Mouse (Mus musculus) neural tube, embryonic 15.5 days (tissue): ENCODE measurements around the gene Cd8b1. TPM values are rescaled to one million over a fixed set of nuclear protein-coding genes. Genes with fewer than 3 reads are reported as not detected.

Experiments
- ATAC-seq: fragments of 200-750 bp; cut with Nextera tagmentation; 2 replicates; pipeline ENCODE4 v1.8.0; 2017; ENCODE audit warnings: mild to moderate bottlenecking, moderate TSS enrichment, moderate library complexity; ENCODE audit not compliant: low FRiP score
- H3K27ac ChIP-seq: fragments of 300-500 bp; sonication (generic); replicated peaks from 2 replicates; pipeline ENCODE4 v1.5.1; 2015; ENCODE audit warnings: mild to moderate bottlenecking, inconsistent platforms
- H3K27me3 ChIP-seq: fragments of 300-500 bp; sonication (generic); replicated peaks from 2 replicates; pipeline ENCODE4 v1.6.1; 2015; ENCODE audit warnings: inconsistent platforms
- H3K36me3 ChIP-seq: fragments of 300-500 bp; sonication (generic); 2 replicates; pipeline ENCODE4 v1.6.1; 2015; ENCODE audit warnings: inconsistent platforms
- H3K4me1 ChIP-seq: fragments of 300-500 bp; sonication (generic); 2 replicates; pipeline ENCODE4 v1.6.1; 2015; ENCODE audit warnings: inconsistent platforms
- H3K4me2 ChIP-seq: fragments of 300-500 bp; sonication (generic); 2 replicates; pipeline ENCODE4 v1.6.1; 2015; ENCODE audit warnings: inconsistent platforms, mild to moderate bottlenecking, moderate library complexity
- H3K4me3 ChIP-seq: fragments of 300-500 bp; sonication (generic); replicated peaks from 2 replicates; pipeline ENCODE4 v1.5.1; 2015; ENCODE audit warnings: mild to moderate bottlenecking, inconsistent platforms
- H3K9ac ChIP-seq: fragments of 300-500 bp; sonication (generic); replicated peaks from 2 replicates; pipeline ENCODE4 v1.6.1; 2015; ENCODE audit warnings: mild to moderate bottlenecking, inconsistent platforms
- H3K9me3 ChIP-seq: fragments of 300-500 bp; sonication (generic); replicated peaks from 2 replicates; pipeline ENCODE4 v1.6.1; 2016; ENCODE audit warnings: inconsistent platforms
- WGBS: fragments of 180-500 bp; shearing (Covaris S2); methylation state at CpG from one replicate; pipeline ENCODE4 v1.1.7; 2015; ENCODE audit warnings: mixed read lengths; 5-methylcytosine and 5-hydroxymethylcytosine counted together
- polyA plus RNA-seq: library from polyadenylated mRNA; unstranded; fragments of >200 nt; fragmentation: Nextera tagmentation; extraction: Ambion mirVana; gene quantifications from 2 replicates; pipeline ENCODE4 v1.2.1, GENCODE M21; 2015

The Cd8b1 gene
- polyA plus RNA-seq, 1 experiment from 2014 or later = not detected

GRCm38 (mm10) chr6:71374311-71374829, 51.8 kb downstream of the Cd8b1 start:
- 92% methylated on average over 19 of the region's 19 CpGs for WGBS
- ATAC-seq = no peak
- H3K9me3 ChIP-seq = no peaks in the 10 kb centered on the region
- H3K4me3 ChIP-seq = no peak overlapping the region
- 0 out of 2 replicates have a peak, but pooled peaks cover 3% of the 10 kb centered on the region for H3K4me1 ChIP-seq
- no peak overlapping the region for H3K9ac ChIP-seq
- H3K36me3 ChIP-seq = no peaks in the 10 kb centered on the region
- H3K27ac ChIP-seq = no peak overlapping the region
- H3K27me3 ChIP-seq = no peaks in the 10 kb centered on the region
- H3K4me2 ChIP-seq = no peak overlapping the region

- no peak overlapping the region for H3K4me2 ChIP-seq
- 88% methylated on average over 2 of the region's 2 CpGs for WGBS
- H3K4me3 ChIP-seq = no peak overlapping the region
- no peak for ATAC-seq
- H3K36me3 ChIP-seq = no peaks in the 10 kb centered on the region
- no peak overlapping the region for H3K27ac ChIP-seq
- 0 out of 2 replicates have a peak, but pooled peaks cover 3% of the 10 kb centered on the region for H3K4me1 ChIP-seq
- no peaks in the 10 kb centered on the region for H3K27me3 ChIP-seq
- no peaks in the 10 kb centered on the region for H3K9me3 ChIP-seq
- H3K9ac ChIP-seq = no peak overlapping the region
Observed at GRCm38 (mm10) chr6:71374921-71375320, 52.3 kb downstream of the Cd8b1 start.

GRCm38 (mm10) chr6:71376711-71377110, 54.1 kb downstream of the Cd8b1 start:
- Histone ChIP-seq H3K27ac (no peak overlapping the region), H3K9ac (no peak overlapping the region), H3K27me3 (no peaks in the 10 kb centered on the region), H3K4me2 (no peak overlapping the region), H3K4me1 (0 out of 2 replicates have a peak, but pooled peaks cover 3% of the 10 kb centered on the region), H3K9me3 (no peaks in the 10 kb centered on the region), H3K4me3 (no peak overlapping the region), H3K36me3 (no peaks in the 10 kb centered on the region)
- 97% methylated on average over 13 of the region's 13 CpGs for WGBS
- ATAC-seq = no peak

- 0 out of 2 replicates have a peak, but pooled peaks cover 3% of the 10 kb centered on the region for H3K4me1 ChIP-seq
- no peak for ATAC-seq
- no peak overlapping the region for H3K4me2 ChIP-seq
- WGBS = 96% methylated on average over 5 of the region's 5 CpGs
- no peak overlapping the region for H3K9ac ChIP-seq
- no peaks in the 10 kb centered on the region for H3K36me3 ChIP-seq
- no peak overlapping the region for H3K4me3 ChIP-seq
- no peak overlapping the region for H3K27ac ChIP-seq
- H3K9me3 ChIP-seq = no peaks in the 10 kb centered on the region
- H3K27me3 ChIP-seq = no peaks in the 10 kb centered on the region
Observed at GRCm38 (mm10) chr6:71381654-71382053, 59.1 kb downstream of the Cd8b1 start.

Other genes starting within 250 kb of the Cd8b1 start
- gene Thnsl2, start 178.3 kb upstream of the Cd8b1 start, polyA plus RNA-seq = 4.7 and 8.0 TPM in 2 replicates
- 5.9 TPM in 1 of 2 replicates, not detected in the other for gene Fabp1, start 123.0 kb upstream of the Cd8b1 start, polyA plus RNA-seq
- 17.2 and 26.2 TPM in 2 replicates for gene Krcc1, start 51.1 kb upstream of the Cd8b1 start, polyA plus RNA-seq
- gene Smyd1, start 555 bp upstream of the Cd8b1 start, polyA plus RNA-seq = 0.80 and 1.4 TPM in 2 replicates
- gene Cd8a, start 50.6 kb downstream of the Cd8b1 start, polyA plus RNA-seq = 0.79 TPM in 1 of 2 replicates, not detected in the other
- gene Rmnd5a, start 117.8 kb downstream of the Cd8b1 start, polyA plus RNA-seq = 8.7 and 10.8 TPM in 2 replicates
- 23.0 and 23.9 TPM in 2 replicates for gene Rnf103, start 171.1 kb downstream of the Cd8b1 start, polyA plus RNA-seq
- 58.6 and 62.8 TPM in 2 replicates for gene Chmp3, start 221.0 kb downstream of the Cd8b1 start, polyA plus RNA-seq